Mouse (Mus musculus) adipocyte (in vitro differentiated cells): ENCODE results near the gene Irf8.

Experiments used
- DNase-seq: peaks from one replicate; pipeline ENCODE4 v3.0.0-alpha.2; 2016; ENCODE audit warnings: low spot score

The Irf8 gene

DNA sequence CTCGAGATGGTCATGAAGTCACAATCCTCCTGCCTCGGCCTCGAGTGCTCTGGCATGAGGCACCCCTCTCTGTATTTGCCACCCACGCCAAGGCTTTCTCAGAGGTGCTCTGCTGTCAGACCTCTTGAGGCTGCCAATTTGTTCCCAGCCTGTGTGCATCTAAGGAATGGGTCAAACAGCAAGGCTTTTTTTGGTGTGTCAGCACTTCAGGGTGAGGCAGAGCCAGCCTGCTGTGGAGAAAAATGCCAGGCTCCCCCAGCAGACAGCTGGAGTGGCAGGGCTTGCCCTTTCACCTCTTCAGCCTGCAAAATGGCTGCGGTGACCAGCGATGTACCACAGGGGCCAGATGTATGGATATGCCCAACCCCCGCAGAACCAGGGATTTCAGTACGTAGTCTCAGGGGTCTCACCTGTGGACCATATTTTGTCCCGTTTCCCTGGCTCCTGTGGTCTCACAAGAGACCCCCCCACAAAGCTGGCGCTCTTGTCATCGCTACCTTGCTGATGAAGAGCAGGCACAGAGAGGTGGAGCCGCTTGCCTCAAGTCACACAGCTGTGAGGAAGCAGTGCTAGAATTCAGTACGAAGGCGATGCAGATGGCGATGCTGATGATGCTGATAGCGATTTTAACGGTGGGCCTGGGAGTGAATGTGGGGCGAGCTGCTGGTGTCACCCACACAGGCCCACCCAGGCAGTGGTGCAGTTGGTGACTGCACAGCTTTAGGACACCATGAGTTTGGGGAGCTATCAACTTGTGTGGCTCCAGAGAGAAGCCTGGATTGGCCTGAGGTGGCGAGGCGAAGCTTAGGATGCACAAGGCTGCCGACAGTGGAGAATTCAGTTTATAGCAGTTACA lies 15.3 kb downstream of the Irf8 start:
- peak; percentile 4 for DNase-seq

DNA sequence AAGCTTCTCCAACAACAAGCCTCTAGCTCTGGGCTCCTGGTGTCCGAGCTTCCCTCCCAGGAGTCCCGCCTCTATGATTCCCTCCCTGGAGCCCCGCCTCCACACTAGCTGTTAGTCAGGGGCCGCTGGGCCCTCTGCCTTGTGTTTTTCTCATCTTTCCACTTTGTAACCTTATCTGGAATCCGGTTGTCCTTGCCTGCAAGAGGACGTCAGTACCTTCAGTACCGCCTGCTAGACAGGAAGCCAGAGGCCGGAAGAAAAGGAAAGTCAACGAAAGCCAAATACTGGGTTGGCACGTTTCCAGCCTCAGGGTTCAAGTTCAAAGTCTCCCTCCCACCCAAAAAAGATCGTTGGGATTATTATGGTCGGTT lies 15.9 kb downstream of the Irf8 start:
- no peak for DNase-seq

DNA sequence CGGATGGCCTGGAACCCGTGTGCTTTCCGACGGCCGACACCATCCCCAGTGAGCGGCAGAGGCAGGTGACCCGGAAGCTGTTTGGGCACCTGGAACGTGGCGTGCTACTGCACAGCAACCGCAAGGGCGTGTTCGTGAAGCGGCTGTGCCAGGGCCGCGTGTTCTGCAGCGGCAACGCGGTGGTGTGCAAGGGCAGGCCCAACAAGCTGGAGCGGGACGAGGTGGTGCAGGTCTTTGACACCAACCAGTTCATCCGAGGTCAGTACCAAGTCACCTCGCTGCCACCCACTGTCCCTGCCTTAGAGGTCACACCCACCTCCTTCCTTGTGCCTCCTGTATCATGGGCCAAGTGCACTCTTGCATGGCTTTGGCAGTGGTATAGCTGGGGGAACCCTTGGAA lies 17.3 kb downstream of the Irf8 start:
- DNase-seq: no peak

DNA sequence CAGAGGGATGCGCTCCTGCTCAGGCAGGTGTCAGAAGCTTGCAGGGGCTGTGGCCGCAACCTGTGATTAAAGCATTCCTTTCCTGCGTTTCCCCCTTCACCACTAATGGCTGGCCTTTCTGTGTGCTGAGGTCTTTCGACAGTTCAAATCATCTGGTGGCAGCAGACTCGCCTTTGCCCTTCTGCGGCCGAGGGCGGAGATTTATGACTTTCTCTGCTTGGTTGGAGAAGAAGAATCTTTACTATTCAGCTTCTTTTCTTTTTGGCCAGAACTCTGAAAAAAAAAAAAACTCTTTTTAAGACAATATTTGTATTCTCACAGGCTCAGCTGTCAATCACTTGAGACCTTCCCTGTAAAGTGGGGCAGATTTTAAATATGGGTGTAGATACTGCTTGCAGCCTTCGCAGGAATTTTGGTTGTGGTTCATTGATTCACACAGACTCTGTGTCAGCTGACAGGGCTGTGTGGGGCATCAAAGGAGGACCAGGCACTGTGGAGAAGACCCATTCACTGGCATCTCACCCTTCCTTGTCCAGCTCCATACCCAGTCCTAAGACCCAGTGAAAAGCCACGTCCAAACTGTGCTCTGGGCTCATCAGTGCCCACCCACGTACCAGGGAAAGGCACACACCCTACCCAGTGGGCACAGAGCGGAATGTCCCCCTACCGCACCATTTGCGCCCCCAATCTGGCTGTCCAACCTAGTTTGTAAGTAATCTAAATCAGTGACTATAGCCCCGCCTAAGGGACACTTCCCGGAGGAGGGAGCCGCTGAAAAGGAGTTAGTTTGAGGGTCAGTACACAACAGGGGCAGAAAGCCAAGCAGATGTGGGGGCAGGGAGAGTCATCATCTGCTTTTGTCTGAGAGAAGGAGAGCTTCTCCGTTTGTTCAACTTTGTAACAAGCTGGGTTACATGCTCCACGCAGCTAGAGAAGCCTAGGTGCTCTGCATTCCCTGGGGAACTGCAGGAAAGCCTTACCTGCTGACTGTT lies 19.4 kb downstream of the Irf8 start:
- DNase-seq: no peak

DNA sequence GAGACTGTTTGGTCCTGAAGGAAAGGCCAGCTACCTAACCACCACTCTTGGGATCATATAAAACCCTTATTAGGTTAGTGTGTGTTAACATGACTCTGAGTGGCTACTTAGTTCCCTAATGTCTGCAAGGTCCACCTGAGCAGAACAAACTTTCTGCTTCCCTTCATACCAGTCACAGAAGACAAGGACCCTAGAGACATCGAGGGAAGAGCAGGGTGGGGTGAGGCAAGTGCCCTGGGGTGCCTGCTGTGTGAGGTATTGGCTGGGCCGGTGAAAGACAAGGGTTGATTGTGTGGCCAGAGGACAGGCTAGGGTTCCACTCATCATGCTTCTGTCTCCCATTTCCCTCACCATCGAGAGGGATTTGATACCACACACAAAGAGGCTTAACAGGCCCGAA lies 21.8 kb downstream of the Irf8 start:
- no peak for DNase-seq

DNA sequence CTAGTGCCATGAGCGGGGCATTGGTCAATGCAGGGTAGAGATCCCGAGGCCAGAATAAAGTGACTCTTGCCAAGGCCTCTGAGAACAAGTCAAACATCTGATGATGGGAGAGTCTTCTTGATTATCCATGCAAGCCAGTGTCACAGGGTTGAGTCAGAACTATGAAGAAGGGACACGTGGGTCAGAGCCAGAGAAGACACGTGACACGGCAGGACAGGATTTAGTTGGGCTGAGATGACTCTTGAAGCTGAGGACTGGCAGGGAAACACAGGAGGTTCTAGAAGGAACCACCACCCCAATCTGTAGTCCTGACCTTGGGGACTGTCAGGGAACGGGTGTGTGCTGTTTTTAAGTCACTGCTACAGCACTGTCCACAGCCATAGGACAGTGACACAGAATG lies 23.7 kb downstream of the Irf8 start:
- no peak for DNase-seq

DNA sequence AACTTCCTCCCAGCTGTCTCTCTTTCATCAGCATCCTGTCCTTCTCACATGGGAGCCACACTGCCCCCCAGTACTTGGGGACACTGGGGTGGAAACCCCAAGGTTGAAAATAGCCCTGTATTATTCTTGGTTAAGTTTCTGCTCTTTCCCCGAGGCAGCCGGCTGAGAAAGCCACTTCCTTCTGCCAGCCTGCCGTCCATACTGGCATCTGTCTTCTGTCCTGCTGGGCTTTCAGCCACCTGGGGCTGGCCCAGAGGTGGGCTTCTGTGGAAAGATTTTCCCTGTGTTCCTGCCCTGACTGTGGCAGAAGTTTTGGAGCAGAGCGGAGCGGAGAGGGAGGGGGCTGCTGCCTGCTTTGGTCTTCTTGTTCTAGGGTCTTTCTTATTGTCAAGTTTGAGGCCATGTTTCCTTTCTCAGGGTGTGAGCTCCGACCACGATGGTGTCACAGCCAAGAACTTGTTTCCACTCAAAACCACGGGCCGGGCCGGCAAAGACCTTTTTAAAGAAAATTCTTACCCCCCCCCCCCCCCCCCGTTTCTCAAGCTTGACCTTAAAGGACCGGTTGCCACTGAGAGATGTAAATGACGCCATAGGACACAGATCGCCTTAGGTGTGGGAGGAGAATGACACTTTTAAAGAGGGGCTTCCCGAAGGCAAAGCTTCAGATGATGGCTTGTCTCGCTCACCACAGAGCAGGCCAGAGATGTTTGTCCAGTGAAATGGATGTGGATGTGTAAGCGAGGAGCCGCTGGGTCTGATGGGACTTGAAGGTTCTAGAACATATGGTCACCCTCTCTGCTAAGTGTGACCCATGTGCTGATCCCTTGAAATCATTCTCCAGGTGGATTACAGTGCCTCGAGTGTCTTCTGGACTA lies 24.4 kb downstream of the Irf8 start:
- no peak for DNase-seq

DNA sequence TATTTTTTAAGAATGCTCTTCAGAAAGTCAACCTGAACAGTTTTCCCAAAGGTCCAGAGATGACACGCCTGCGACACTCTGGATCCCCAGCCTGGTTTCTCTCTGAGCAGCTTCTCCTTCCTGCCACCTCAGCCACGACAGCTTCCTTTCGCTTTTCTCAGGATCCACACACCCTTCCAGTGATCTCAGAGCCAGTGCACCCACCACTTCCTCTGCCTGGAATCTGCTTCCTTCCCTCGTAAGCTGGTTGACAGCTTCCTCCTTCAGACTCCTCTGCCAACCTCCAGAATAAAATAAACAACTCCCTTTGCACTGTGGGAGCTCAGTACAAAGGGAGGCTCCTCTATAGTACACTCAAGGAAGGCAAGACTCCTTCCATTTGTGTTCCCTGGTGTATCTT lies 27.1 kb downstream of the Irf8 start:
- DNase-seq: no peak

DNA sequence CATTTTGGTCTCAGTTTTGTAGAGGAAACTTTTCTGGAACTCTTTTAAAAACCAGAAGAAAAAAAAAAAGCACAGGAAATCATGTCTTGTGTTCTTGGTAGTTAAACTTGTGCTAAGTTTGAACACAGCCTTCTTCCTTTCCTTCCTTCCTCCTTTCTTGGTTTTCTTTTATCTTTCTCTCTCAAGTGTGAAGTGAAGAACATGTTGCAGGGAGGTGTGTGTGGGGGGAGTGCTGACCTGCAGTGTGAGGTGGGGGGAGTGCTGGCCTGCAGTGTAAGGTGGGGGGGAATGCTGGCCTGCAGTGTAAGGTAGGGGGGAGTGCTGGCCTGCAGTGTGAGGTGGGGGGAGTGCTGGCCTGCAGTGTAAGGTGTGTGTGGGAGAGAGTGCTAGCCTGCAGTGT lies 28.5 kb downstream of the Irf8 start:
- no peak for DNase-seq

DNA sequence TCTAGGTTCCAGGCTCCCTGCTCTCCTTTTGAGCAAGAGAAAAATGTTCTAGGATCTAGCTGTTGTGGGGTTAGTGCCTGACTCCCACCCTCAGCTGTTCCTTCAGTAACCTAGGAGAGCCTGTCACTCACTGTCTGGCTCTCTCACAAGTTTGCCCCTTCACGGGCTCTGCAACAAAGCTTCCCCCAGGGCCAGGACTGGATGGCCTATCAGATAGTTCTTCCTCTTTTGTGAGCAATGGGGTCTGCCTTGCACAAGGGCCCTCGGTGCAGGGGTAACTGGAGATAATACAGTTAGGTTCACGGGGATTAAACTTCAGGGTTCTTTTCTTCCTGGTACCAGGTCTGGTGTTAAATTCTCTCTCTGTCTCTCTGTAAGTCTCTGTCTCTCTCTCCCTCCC lies 30.5 kb downstream of the Irf8 start:
- DNase-seq: no peak

DNA sequence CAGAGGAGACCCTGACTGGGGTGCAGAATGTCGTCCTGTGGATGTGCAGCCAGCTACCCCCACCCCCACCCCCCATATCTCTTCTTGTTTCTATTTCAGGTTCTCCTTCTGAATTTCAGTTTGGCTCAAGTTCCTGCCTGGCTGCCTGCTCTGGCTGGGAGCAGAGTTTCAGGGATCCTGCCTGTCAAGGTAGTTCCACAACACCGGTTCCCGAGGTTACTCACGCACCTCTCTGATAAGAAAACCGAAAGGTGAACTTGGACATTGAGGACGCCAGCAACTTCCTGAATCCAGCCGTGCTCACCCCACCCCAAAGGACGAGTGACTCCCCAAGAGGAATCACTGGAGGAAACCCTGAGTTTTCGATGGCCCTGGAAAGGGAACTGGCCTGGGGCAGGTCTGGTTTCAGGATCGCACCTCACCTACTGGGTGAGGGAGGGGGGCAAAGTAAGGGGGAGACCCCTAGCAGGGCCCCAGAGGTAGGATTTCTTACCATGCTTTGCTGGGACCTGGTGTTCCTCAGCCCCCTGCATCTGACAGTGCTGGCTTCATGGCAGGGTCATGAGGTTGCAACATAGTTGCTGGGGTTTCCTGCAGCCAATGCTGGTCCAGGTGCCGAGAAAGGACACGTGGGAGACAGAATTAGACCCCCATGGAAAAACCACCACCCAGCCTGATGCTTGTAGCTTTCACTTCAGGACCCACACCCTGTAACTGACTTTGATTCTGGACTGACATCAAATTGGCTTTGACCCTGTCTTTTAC lies 32.5 kb downstream of the Irf8 start:
- no peak for DNase-seq

DNA sequence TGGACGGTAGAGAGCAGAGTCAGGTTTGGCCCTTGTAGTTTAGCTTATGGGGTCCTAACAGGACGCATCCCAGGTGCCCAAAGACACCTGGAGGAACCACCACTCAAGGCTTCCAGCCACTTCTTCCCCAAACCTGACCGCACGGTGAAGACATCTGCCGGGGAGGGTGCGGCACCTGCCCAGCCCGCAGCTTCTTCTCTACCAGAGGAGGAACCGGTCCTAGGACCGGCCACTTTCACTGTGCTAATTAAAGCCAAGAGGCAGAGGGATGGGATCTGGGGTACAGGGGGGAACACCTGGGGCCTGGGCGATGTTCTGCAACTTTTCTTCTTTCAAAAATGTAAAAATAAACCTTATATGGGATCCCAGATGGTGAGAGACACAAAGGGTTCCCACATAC lies 41.0 kb downstream of the Irf8 start:
- DNase-seq: no peak

DNA sequence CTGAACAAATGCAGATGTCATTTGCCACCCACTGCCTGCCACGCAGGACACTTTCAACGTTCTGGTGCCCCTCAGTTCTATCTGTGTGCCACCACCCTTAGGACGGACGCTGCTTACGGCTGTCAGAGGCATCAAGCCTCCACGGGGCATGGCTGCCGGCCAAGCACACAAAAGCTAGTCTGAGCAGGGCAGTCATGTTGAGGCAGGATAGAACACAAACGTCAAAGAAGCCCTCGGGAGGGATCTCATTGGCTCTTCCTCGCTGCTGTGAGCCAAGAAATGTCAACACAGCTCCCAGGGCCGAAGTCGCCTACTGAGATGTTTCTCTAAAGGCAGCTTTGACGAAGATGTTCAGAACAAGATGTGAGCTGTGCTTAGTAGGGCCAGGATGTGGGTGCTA lies 41.6 kb downstream of the Irf8 start:
- DNase-seq: no peak

DNA sequence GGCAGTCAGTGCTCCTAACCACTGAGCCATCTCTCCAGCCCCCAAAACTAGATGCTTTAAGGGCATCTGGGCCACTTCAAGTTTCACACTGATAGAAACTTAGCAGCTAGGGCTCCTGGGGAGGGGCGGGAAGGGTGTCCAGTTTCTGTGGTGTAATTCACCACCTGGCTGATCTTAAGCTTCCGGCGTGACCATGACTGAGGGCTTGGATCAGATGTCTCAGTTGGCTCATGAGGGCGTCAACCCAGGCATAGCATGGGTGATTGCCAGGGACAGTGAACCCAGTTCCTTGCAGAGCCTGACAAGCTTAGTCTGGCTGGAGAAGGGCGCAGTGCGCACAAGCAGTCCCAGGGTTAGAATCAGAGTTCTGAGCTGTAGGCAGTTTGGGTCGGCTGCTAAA lies 42.9 kb downstream of the Irf8 start:
- no peak for DNase-seq

DNA sequence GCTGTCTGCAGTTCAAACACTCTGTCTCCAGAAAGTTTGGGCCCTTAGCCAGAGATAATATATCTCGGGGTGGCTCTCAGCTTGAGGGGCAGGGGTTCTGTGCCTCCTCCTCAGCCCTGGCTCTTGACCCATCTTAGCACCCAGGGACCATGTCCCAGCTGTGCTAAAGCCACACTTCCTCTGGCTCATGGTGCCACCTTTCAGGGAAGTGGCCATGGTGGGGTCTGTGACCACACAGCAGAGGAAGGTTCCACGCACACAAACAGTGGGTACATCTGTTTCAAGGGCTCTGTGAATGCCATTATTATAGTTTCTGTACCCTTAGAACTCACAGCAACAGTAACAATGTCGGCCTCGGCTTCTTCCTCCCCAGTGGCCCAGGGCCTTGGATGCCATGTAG lies 47.6 kb downstream of the Irf8 start:
- DNase-seq: no peak

DNA sequence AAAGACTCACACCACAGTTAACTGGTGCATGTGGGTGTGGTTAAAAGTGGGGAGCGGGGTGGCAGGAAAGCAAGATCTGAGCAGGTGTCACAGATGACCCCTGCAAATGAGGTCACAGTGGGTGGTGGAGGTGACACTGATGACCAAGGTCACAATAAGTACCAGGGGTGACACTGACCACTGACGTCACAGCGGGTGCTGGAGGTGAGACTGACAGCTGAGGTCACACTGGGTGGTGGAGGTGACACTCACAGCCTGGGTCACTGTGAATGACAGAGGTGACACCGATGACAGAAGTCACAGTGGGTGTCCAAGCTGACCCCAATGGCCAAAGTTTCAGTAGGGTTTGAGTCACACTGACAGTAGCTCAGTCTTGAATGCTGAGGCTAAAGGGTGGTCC lies 50.6 kb downstream of the Irf8 start:
- DNase-seq: no peak

DNA sequence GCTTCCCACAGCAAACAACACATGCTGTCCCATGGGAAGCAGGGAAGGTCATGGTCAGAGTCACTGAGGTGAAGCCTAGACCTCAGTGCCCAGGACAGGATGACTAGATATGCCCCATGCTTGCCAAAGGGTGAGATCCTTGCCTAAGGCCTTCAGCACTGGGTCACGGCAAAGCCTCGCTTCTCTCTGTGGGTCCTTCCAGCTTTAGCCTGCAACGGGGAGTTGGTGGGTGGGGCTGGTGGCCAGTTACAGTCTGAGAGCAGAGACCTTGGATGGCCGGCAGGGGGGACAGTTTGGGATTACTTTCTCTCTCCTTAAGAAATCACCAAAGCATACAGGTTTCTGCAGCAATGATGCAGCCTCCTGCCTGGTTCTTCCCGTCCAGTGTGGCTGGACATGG lies 51.5 kb downstream of the Irf8 start:
- DNase-seq: no peak

DNA sequence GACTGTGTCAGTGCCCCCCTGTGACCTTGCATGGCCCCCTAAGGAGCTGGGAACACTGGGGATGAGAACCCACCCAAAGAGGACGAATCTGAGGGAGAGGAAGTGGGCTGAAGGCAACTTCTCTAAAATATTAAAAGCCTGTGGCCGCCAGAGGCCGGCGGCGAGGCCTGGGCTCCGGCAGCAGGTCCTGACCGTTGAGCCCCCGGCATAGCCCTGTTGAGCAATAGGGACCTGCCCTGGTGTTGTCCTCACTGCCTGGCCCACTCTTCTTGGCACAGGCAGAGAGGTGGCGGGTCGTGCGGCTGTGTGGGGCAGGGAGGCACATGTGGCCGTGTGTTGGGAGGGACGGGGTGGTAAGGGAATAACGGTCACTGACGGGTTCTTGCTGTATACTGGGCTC lies 56.6 kb downstream of the Irf8 start:
- no peak for DNase-seq

DNA sequence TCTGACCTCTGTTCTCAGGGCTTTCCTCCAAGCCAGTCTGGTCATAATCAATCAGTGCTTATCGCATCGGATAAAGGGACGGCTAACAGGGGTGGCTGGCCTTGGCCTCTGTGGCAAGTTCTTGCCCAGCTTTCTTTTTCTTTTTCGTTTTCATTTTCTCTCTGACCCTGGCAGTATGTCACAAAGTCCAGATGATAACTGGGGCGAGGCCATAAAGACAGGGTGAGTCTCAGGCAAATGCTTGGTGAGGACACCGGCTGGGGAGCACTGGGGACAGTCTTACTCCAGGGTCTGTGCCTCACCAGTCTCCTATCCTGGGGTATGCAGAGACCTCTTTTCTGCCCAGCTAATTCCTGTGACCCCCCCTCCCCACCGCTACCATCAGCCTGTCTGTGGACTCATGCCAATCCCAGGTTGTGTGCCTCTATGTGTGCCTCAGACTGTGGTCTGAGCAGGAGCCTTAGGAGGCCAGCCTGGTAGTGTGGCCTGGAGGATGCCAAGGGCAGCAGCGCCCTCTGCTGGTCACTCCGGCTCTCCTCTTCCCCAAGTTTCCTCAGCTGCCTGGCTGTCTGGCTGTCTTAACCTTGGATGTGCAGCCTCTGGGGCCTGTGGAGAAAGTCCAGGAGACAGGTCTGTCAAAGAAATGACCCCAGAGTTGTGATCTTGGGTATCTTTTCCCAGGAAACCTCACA lies 59.9 kb downstream of the Irf8 start:
- DNase-seq: peak; percentile 65

DNA sequence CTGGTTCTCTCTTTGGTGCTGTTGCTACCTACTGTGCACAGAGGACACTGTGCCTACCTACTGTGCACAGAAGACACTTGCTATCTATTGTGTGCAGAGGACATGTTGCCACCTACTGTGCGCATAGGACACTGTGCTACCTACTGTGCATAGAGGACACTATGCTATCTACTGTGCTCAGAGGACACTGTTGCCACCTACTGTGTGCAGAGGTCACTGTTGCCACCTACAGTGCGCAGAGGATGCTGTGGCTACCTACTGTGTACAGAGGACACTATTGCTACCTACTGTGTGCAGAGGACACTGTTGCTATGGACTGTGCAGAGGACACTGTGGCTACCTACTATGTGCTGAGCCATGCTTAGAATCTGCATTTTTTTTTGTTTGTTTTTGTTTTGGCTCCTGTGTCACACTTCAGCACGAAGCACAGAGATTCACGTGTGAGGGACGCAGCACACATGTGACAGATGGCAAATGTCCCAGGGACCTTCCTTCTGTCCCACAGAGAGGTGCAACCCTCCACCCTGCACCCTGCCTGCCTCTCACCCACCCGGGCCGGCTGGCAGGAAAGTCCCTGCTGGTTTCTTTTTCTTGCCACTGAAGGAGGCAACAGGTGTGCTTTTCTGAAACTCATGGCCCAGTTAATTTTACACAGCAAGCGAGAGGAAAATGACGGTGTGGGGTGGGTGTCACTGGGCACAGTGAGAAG lies 61.0 kb downstream of the Irf8 start:
- DNase-seq: no peak
